In genomic region chr11:114419002-114419401, GRCm38 (mm10) we compare ENCODE assay signal across 13 mouse cellular contexts.
DNase-seq lines count a peak whose midpoint lies in the region; ATAC-seq and TF ChIP-seq lines count a peak whose summit lies in the region.
"Had no signal": no experiment of that assay in that cellular context is flagged by ENCODE, and none has a peak within 500 bp of the region (broad histone marks: within the 10 kb centered on the region; RNA-seq: fewer than 3 reads in every experiment).

No protein-coding gene starts in this region.

- H3K36me3 ChIP-seq in heart, adult 2 months (ENCODE audit: control insufficient read depth, insufficient read depth, low read length) = no peaks in the 10 kb centered on the region
- no peaks in the 10 kb centered on the region for H3K36me3 ChIP-seq in heart, embryonic 12.5 days
- H3K36me3 ChIP-seq in testis, adult 2 months (ENCODE audit: control insufficient read depth, insufficient read depth, low read length) = no peaks in the 10 kb centered on the region
- H3K36me3 ChIP-seq: kidney, embryonic 15.5 days; limb, embryonic 15.5 days had no signal

- no peak overlapping the region for H3K4me2 ChIP-seq in heart, embryonic 12.5 days
- H3K4me2 ChIP-seq: hindbrain, embryonic 14.5 days; kidney, embryonic 15.5 days; limb, embryonic 15.5 days had no signal

- H3K4me3 ChIP-seq in heart, adult 2 months = no peak overlapping the region
- H3K4me3 ChIP-seq in heart, embryonic 12.5 days = no peak overlapping the region
- H3K4me3 ChIP-seq in testis, adult 2 months (ENCODE audit: control insufficient read depth, low read depth, low read length) = no peak overlapping the region
- H3K4me3 ChIP-seq: kidney, embryonic 15.5 days; limb, embryonic 15.5 days had no signal

- WGBS in heart, adult 2 months = 83% methylated on average over 7 of the region's 7 CpGs
- WGBS in heart, embryonic 12.5 days = 75% methylated on average over 7 of the region's 7 CpGs

- no peak for TF ChIP-seq EP300 in heart, adult 2 months (IDR thresholded peaks at IDR 0.05; ENCODE audit: insufficient read depth, low read depth, low read length)

- DNase-seq in heart, adult 2 months = no peak
- DNase-seq in testis, postnatal 10 days (ENCODE audit: low spot score) = no peak
- peak; percentile 26 for DNase-seq in WW6 (ENCODE audit: low read depth, low spot score)
- DNase-seq in testis, postnatal 14 days (ENCODE audit: low spot score) = peak; percentile 21
- no peak for DNase-seq in cerebellum, adult 9-11 months
- no peak for DNase-seq in ovary, postnatal 10 days (ENCODE audit: low spot score)
- DNase-seq: cerebellum, adult 9-10 months; layer of hippocampus, postnatal 36 days had no signal

- no peaks in the 10 kb centered on the region for H3K27me3 ChIP-seq in heart, adult 2 months (ENCODE audit: control insufficient read depth, insufficient read depth, low read length)
- H3K27me3 ChIP-seq in heart, embryonic 12.5 days (replicated peaks) = no peaks in the 10 kb centered on the region
- no peaks in the 10 kb centered on the region for H3K27me3 ChIP-seq in testis, adult 2 months (ENCODE audit: control insufficient read depth, insufficient read depth, low read length)
- H3K27me3 ChIP-seq: limb, embryonic 15.5 days had no signal

- no peaks in the 10 kb centered on the region for H3K79me2 ChIP-seq in heart, adult 2 months (replicated peaks; ENCODE audit: control insufficient read depth, insufficient read depth, low read length)

- H3K4me1 ChIP-seq in heart, adult 2 months (ENCODE audit: control insufficient read depth, insufficient read depth, low read length) = no peaks in the 10 kb centered on the region
- no peaks in the 10 kb centered on the region for H3K4me1 ChIP-seq in heart, embryonic 12.5 days (replicated peaks)
- peaks cover 5% of the 10 kb centered on the region for H3K4me1 ChIP-seq in testis, adult 2 months (ENCODE audit: control insufficient read depth, insufficient read depth, low read length)
- H3K4me1 ChIP-seq: kidney, embryonic 15.5 days; limb, embryonic 15.5 days had no signal

- intact Hi-C loops in heart, adult 2 months (cut with DNase I) = no loop called here

- H3K9me3 ChIP-seq in heart, embryonic 12.5 days (replicated peaks) = peaks cover 19% of the 10 kb centered on the region; the same call in 1 of the 2 replicates
- H3K9me3 ChIP-seq: kidney, embryonic 15.5 days; limb, embryonic 15.5 days had no signal

- no peak for TF ChIP-seq POLR2A in heart, adult 2 months (IDR thresholded peaks at IDR 0.05; ENCODE audit: insufficient read depth, low read depth, low read length)
- no peak for TF ChIP-seq POLR2A in testis, adult 2 months (IDR thresholded peaks at IDR 0.05; ENCODE audit: control insufficient read depth, low read depth, low read length)

- no peak overlapping the region for H3K27ac ChIP-seq in heart, adult 2 months
- H3K27ac ChIP-seq in heart, embryonic 12.5 days (ENCODE audit: poor library complexity, severe bottlenecking) = no peak overlapping the region
- no peak overlapping the region for H3K27ac ChIP-seq in testis, adult 2 months (ENCODE audit: control insufficient read depth, insufficient read depth, low read depth, low read length)
- H3K27ac ChIP-seq: hindbrain, embryonic 14.5 days; kidney, embryonic 15.5 days; limb, embryonic 15.5 days had no signal

- H3K9ac ChIP-seq in heart, adult 2 months (ENCODE audit: low read depth, low read length) = no peak overlapping the region
- no peak overlapping the region for H3K9ac ChIP-seq in heart, embryonic 12.5 days
- H3K9ac ChIP-seq: hindbrain, embryonic 14.5 days; kidney, embryonic 15.5 days; limb, embryonic 15.5 days had no signal

- ATAC-seq in heart, embryonic 12.5 days (ENCODE audit: insufficient number of reproducible peaks, low FRiP score) = no peak

- TF ChIP-seq CTCF in heart, adult 2 months (IDR thresholded peaks at IDR 0.05) = peak; percentile 31
- peak; percentile 40; the same call in 1 of the 2 replicates for TF ChIP-seq CTCF in testis, adult 2 months (IDR thresholded peaks at IDR 0.05; ENCODE audit: control insufficient read depth, insufficient read depth, insufficient replicate concordance, low read depth, low read length)

Comparison
In these comparisons a context has a peak if more than half of its experiments do, and no peak if none do; other contexts are left out.
1. DNase-seq: peak in WW6 (single experiment) and testis, postnatal 14 days (single experiment); none in heart, adult 2 months (0 of 2), testis, postnatal 10 days (single experiment), cerebellum, adult 9-11 months (single experiment) and ovary, postnatal 10 days (single experiment).